Mouse (Mus musculus): ENCODE data around the gene Mcrip2.

- no peak for TF ChIP-seq POLR2A (IDR thresholded peaks at IDR 0.05; ENCODE audit: extremely low read depth, insufficient read depth, low read length)
- no peak for TF ChIP-seq CTCF (IDR thresholded peaks at IDR 0.05; ENCODE audit: low read depth, low read length)
Measured at GRCm38 (mm10) chr17:25876347-25876915, 7.9 kb upstream of the Mcrip2 start.
